Mouse (Mus musculus) kidney, adult 2 months (tissue): ENCODE measurements around the gene Ankrd13b. TPM values are rescaled to one million over a fixed set of nuclear protein-coding genes. Genes with fewer than 3 reads are reported as not detected.
A peak's percentile ranks its signal among the peaks of the same experiment; 100 is the strongest.

ENCODE experiments used
- DNase-seq: peaks from one replicate; pipeline ENCODE4 v3.0.0; 2021
- H3K27ac ChIP-seq: fragments of 200-500 bp; 2 replicates; pipeline ENCODE4 v1.5.1; 2012; ENCODE audit warnings: low read depth, low read length, control low read depth, inconsistent platforms; ENCODE audit not compliant: insufficient read depth
- H3K27me3 ChIP-seq: fragments of 200-500 bp; replicated peaks from 2 replicates; pipeline ENCODE4 v1.6.1; 2012; ENCODE audit warnings: mild to moderate bottlenecking, moderate library complexity, low read length, inconsistent platforms; ENCODE audit not compliant: control insufficient read depth, insufficient read depth
- H3K36me3 ChIP-seq: fragments of 200-500 bp; 2 replicates; pipeline ENCODE4 v1.6.1; 2012; ENCODE audit warnings: mild to moderate bottlenecking, moderate library complexity, low read length, inconsistent platforms; ENCODE audit not compliant: control insufficient read depth, insufficient read depth
- H3K4me1 ChIP-seq: fragments of 200-500 bp; 2 replicates; pipeline ENCODE4 v1.6.1; 2011; ENCODE audit warnings: low read length; ENCODE audit not compliant: control insufficient read depth, insufficient read depth
- H3K4me3 ChIP-seq: fragments of 200-500 bp; 2 replicates; pipeline ENCODE4 v1.5.1; 2011; ENCODE audit warnings: mild to moderate bottlenecking, low read depth, low read length, control low read depth; ENCODE audit not compliant: insufficient read depth
- CTCF ChIP-seq: fragments of 200-500 bp; conservative IDR thresholded peaks from 2 replicates; pipeline ENCODE4 v1.5.1; 2011; ENCODE audit warnings: low read depth, mild to moderate bottlenecking, control low read depth, low read length, moderate library complexity, mixed read lengths; ENCODE audit not compliant: insufficient read depth, insufficient read length
- POLR2A ChIP-seq: fragments of 200-500 bp; IDR thresholded peaks from one replicate; pipeline ENCODE4 v1.6.1; 2011; ENCODE audit warnings: low read depth, low read length, control low read depth
- WGBS: fragments of 180-500 bp; shearing (Covaris S2); methylation state at CpG from one replicate; pipeline ENCODE4 v1.1.7; 2018; 5-methylcytosine and 5-hydroxymethylcytosine counted together
- polyA plus RNA-seq: library from polyadenylated mRNA; depleted of rRNA; stranded (reverse); fragments of >200 nt; gene quantifications from 2 replicates; pipeline ENCODE4 v1.2.3, GENCODE M21; 2012

Ankrd13b gene
- polyA plus RNA-seq, 1 experiment: 22.3 TPM

DNA sequence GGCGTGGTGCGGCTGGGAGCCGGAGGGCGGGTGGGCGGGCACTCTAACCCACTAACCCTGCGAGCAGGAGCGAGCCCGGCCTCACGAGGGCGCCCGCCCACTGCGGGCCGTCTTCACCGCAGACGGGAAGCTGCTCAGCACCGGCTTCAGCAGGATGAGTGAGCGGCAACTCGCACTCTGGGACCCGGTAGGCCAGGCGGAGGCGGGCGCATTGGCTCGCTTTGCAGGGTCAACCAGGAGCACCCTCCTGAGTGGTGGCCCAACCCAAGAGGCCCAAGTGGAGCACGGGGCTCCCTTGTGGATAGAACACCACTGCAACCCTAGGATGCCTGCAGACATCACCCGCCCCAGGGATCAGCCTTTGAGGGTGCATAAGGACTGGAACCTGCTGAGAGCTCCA is 22.3 kb downstream of the Ankrd13b start:
- WGBS: 5% methylated on average over 25 of the region's 25 CpGs
- no peaks in the 10 kb centered on the region for H3K27me3 ChIP-seq

DNA sequence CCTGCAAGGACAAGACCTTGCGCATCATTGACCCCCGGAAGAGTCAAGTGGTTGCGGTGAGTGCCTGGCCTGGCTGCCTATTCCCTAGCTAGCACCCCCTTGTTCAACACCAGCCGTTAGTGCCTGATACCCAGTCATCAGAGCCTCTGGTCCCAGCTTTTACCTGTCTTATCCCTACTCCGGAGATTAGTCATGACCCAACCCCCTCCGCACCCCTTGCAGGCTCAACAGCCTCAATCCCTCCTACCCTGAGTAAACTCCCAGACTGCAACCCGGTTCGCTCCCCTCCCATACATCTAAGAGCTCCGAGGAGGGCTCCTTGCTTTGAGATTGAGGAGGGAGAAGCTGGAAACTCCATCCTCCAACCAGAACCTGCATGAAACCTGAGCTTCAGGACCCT is 22.9 kb downstream of the Ankrd13b start:
- TF ChIP-seq CTCF (no peak), POLR2A (no peak)
- Histone ChIP-seq H3K4me3 (no peak overlapping the region), H3K36me3 (no peaks in the 10 kb centered on the region), H3K4me1 (peaks cover 5% of the 10 kb centered on the region; the same call in 1 of the 2 replicates), H3K27ac (no peak overlapping the region), H3K27me3 (no peaks in the 10 kb centered on the region)
- no peak for DNase-seq
- 57% methylated on average over 9 of the region's 9 CpGs for WGBS

More for the DNA sequence above, 22.3 kb downstream of the Ankrd13b start:
- Histone ChIP-seq H3K4me3 (no peak overlapping the region), H3K36me3 (no peaks in the 10 kb centered on the region), H3K27ac (no peak overlapping the region), H3K4me1 (peaks cover under 1% of the 10 kb centered on the region; the same call in 1 of the 2 replicates)
- DNase-seq: peak; percentile 85
- TF ChIP-seq CTCF (peak; percentile 61), POLR2A (no peak)

DNA sequence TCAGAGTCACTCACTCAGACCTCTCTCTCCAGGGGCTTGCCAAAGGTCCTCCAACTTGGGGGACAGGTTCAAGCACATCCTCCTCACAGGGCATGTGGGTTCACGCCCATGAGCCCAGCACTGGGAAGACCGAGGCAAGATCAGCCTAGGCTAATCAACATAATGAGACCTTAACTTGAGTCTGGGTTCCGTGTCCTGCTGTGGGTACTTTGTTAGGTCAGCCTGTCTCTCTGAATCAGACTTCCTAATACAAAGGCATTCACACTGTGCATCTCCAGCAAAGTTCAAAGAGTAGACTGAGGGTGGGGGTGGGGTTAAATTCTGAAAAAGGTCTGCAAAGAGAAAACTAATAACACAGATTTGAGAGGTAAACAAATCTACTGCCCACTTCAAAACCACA is 24.4 kb downstream of the Ankrd13b start:
- no peak for TF ChIP-seq CTCF
- no peak for TF ChIP-seq POLR2A
- H3K4me1 ChIP-seq: peaks cover 5% of the 10 kb centered on the region; the same call in 1 of the 2 replicates
- H3K27me3 ChIP-seq: no peaks in the 10 kb centered on the region
- WGBS: 85% methylated on average over 3 of the region's 3 CpGs
- no peak for DNase-seq
- H3K4me3 ChIP-seq: no peak overlapping the region
- no peaks in the 10 kb centered on the region for H3K36me3 ChIP-seq
- H3K27ac ChIP-seq: no peak overlapping the region

DNA sequence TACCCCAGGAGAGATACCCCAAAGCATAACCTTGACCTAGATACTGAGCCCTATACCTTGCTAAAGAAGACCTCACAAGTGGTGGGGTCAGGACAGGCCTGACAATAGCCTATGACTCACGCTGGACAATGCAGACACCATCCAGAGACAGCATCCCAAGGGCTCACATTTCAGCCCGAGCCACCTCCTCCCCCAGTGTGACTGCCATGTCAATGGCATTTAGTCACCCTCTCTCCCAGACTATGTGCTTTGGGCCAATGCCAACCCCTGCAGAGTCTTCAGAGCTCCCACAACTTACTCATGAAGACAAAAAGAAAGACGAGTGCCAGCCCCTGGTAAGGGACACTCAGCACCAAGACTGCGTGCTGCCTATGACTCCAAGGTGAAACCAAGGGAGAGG is 24.8 kb downstream of the Ankrd13b start:
- 70% methylated on average over 4 of the region's 4 CpGs for WGBS
- Histone ChIP-seq H3K4me1 (peaks cover 5% of the 10 kb centered on the region; the same call in 1 of the 2 replicates), H3K27me3 (no peaks in the 10 kb centered on the region), H3K36me3 (no peaks in the 10 kb centered on the region), H3K27ac (no peak overlapping the region), H3K4me3 (no peak overlapping the region)
- no peak for DNase-seq
- TF ChIP-seq CTCF: no peak
- no peak for TF ChIP-seq POLR2A

DNA sequence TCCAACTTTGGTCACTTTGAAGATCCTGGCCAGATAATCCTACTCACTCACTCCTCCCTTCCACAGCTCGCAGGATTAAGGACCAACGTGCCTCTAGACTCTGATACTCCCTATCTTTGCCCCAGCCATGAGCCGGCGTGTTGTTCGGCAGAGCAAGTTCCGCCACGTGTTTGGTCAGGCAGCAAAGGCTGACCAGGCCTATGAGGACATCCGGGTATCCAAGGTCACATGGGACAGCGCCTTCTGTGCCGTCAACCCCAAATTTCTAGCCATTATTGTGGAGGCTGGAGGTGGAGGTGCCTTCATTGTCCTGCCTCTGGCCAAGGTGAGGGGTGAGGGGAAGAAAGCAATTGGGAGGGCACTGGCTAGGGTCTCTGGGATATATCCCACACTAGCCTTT is 25.7 kb downstream of the Ankrd13b start:
- H3K27me3 ChIP-seq: no peaks in the 10 kb centered on the region
- no peak overlapping the region for H3K27ac ChIP-seq
- DNase-seq: no peak
- 78% methylated on average over 10 of the region's 10 CpGs for WGBS
- H3K4me3 ChIP-seq: no peak overlapping the region
- TF ChIP-seq POLR2A: no peak
- no peak for TF ChIP-seq CTCF
- no peaks in the 10 kb centered on the region for H3K36me3 ChIP-seq
- H3K4me1 ChIP-seq: peaks cover 5% of the 10 kb centered on the region; the same call in 1 of the 2 replicates

DNA sequence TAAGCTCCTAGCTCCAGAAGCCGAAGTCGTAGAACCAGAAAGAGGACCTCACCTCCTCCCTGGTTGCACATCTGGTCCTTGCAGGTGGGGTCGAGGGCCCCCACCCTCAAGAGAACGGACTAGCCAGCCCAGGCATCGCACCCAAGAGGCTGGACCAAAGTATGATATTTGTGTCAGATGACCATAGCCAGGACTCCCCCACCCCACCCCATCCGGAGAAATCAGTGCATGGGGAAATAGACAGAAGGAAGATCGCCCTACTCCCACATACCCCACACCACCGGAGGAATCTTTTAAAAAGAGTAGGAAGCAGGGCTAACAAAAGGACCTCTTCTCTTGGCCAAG is 26.4 kb downstream of the Ankrd13b start:
- Histone ChIP-seq H3K4me3 (peak overlapping the region; percentile 69; the same call in 1 of the 2 replicates), H3K36me3 (no peaks in the 10 kb centered on the region), H3K27me3 (no peaks in the 10 kb centered on the region), H3K27ac (no peak overlapping the region), H3K4me1 (peaks cover 5% of the 10 kb centered on the region; the same call in 1 of the 2 replicates)
- DNase-seq: no peak
- no peak for TF ChIP-seq POLR2A
- no peak for TF ChIP-seq CTCF
- 45% methylated on average over 8 of the region's 8 CpGs for WGBS

DNA sequence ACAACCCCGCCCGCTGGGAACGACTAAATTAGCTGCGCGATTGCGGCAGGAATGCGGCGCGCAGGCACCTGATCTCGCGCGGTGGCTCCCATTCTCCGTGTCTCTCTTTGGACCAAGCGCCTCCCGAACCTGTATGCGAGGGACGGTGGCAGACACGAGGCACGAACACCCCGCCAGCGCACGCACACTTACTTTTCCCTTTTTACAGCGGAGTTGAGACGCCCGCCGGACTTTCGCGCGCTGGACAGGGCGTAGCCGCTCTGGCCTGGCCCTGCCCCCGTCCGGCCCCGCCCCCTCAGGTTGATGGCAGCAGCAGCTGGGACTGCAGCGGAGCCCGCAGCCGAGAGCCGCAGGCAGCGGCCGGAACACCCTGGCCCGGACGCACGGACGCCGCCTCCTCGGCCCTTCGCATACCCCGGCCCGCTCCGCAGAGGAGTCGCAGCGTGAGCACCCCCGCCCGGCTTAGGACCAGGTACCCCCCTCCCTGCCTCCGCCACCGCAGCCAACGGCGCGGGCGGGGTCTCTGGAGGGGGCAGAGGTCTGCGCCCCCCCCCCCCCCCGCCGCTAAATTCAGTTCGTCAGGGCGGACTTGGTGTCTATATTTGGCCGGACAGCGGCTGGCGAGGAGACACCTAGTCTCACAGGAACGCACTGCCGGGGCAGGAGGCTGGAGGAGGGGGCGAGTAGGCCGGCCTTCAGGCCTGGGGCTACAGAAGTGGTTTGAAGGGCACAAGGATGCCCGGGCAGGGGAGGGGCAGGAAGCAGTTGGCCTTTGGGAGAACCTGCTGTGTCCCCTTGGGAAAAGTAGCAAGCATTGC is 27.0 kb downstream of the Ankrd13b start, which contains the start of gene Coro6:
Gene Coro6, plus strand, starts transcription at position 129 of the 818 bp plus-strand sequence.
- TF ChIP-seq POLR2A: no peak
- TF ChIP-seq CTCF: no peak
- Histone ChIP-seq H3K4me1 (peaks cover 5% of the 10 kb centered on the region; the same call in 1 of the 2 replicates), H3K36me3 (no peaks in the 10 kb centered on the region), H3K27ac (no peak within 1 kb of the TSS), H3K27me3 (no peaks in the 10 kb centered on the region), H3K4me3 (peak within 1 kb of the TSS; percentile 69)
- WGBS: 2% methylated on average over 72 of the region's 73 CpGs
- DNase-seq: peak; percentile 88
